Mouse (Mus musculus): Measurements from ENCODE around the gene Ddx3x.
"Not testable (repeated sequence)": the region's sequence is repeated elsewhere in the genome, so short reads cannot be mapped to it uniquely, and the experiment has no call there.

Ddx3x gene

GRCm38 (mm10) chrX:13280409-13281328 is at the start of gene Ddx3x:
Ddx3x (plus strand) TSS chrX:13280970.
- peak; percentile 94 for DNase-seq (ENCODE audit: low read depth, low spot score)

DNA sequence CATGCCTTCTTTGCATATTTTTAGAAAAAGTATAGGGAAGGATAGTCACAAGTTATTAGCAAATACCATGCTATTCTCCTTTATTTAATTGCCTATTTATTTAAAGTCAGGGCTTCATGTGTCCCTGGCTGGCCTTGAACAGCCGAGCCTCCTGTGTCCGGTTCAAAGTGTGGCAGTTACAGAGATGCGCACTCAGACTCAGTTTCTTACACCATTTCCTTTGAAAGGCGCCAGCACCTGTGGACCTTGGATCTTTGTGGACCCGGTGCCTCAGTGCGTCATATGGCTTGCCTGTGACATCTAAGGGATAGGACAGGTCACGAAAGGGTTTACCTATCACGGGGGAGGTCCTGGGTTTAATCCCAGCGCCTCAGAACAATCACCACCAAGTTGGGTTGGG is 49.5 kb upstream of the Ddx3x start:
- DNase-seq (ENCODE audit: low read depth, low spot score) = no peak

GRCm38 (mm10) chrX:13232834-13233233 is 47.9 kb upstream of the Ddx3x start:
- DNase-seq (ENCODE audit: low read depth, low spot score) = not testable (repeated sequence)

DNA sequence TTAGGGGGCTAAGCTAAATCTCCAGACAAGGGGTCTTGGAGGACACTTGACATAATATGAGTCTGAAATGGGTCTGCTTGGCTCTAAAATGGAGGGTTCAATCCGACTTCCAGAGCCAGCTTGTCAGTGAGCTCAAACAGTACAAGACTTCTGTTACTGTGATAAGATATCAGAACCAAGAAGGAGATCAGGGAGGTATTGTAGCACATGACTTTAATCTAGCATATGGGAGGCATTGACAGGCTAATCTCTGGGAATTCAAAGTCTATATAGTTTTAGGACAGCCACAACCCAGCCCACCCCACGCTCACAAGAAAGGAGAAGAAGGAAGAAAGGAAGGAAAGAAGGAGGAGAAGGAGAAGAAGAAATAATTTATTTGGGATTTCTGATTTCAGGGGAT is 47.1 kb upstream of the Ddx3x start:
- DNase-seq (ENCODE audit: low read depth, low spot score) = no peak

- no peak for DNase-seq (ENCODE audit: low read depth, low spot score)
Observed at GRCm38 (mm10) chrX:13234709-13235108, 46.1 kb upstream of the Ddx3x start.

DNA sequence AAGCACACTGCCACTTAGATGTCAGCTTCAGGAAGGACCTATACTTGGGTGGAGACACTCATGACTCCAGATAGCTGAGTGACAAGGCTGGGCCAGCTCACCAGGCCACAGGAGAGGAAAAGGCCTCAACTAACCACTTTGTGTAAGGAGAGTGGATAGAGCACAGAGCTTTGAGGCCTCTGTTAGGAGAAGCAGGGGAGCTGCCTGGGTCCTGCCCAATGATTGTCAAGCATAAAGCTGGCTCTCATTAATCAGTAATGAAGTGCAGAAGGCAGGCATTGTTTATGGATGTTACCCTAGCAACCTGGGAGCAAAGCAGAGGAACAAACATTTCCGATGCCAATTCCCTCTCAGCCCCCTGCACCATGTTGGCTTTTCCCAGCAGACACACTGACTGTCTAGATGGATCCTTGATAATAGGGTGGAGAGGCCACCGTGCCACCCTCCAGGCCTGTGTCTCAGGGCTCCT is 44.6 kb upstream of the Ddx3x start:
- no peak for DNase-seq (ENCODE audit: low read depth, low spot score)

GRCm38 (mm10) chrX:13239455-13239854 is 41.3 kb upstream of the Ddx3x start:
- no peak for DNase-seq (ENCODE audit: low read depth, low spot score)

DNA sequence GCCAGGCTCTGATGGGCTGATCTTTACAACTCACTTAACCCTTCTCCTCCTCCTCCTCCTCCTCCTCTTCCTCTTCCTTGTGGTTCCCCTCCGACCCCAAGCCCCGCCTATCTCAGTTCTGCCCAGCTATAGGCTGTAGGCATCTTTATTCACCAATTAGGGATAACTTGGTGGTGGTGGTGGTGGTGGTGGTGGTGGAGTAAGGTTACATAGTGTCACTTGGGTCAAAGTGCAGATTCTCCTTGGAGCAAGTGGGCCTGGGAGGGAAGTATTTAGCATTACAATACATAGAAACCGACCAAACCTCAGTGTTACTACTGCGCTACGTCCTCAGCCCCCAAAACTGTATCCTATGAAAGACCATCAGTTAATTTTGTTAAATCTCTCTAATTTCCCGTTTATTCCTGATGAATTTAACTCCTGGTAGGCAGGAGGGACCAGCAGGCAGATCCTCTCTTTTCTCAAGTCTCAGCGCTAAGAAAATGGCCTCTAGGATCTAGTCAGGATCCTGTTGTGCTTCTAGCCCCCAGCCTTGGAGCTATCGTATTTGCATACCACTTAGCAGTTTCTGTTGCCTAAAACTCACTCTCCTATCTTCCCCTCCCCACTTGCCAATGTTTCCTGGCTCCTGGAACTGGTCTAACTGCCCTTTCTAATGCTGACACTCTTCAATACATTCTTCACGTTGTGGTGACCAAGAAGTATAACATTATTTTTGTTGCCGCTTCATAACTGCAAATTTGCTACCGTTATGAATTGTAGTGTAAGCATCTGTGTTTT is 39.9 kb upstream of the Ddx3x start:
- no peak for DNase-seq (ENCODE audit: low read depth, low spot score)

DNA sequence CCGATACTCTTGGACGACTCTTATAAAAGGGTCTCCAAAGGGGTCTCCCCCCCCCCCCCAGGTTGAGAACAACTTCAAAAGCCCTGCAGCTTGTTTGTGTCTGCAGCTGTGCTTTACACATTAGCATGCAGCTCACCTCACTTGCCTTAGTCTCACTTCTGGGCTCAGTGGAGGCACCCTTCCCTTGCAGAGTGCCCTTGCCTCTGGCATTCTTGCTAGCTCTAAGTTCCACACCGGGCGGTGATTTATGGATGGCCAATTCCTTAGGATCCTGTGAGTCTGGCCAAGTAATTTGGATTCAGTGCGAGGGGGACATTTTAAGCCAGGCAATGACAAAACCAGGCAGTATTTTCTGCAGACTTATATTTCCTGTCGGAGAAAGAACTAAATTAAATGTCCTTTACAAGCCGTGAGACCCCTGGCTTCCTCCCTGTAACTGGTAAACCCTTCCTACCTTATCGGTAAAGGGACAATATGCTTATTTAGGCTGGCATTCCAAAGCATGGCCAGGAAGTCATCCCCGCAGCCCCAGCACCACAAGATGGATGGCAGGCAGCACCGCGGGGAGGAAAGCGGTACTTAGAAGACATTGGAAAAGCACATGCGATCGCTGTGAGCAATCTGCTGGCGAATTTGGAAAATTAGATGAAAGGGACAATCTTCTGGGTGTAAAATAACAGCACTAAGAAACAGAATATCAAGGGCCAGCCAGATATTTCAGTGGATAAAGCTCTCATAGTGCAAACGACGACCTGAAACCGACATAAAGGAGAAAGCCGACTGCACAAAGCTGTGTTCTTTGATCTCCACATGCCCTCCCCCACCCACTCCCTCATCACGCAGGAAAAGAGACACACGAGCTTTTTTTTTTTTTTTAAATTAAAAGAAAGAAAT is 39.1 kb upstream of the Ddx3x start:
- DNase-seq (ENCODE audit: low read depth, low spot score) = no peak

GRCm38 (mm10) chrX:13242320-13243096 is 38.3 kb upstream of the Ddx3x start:
- peak; percentile 86 for DNase-seq (ENCODE audit: low read depth, low spot score)

DNA sequence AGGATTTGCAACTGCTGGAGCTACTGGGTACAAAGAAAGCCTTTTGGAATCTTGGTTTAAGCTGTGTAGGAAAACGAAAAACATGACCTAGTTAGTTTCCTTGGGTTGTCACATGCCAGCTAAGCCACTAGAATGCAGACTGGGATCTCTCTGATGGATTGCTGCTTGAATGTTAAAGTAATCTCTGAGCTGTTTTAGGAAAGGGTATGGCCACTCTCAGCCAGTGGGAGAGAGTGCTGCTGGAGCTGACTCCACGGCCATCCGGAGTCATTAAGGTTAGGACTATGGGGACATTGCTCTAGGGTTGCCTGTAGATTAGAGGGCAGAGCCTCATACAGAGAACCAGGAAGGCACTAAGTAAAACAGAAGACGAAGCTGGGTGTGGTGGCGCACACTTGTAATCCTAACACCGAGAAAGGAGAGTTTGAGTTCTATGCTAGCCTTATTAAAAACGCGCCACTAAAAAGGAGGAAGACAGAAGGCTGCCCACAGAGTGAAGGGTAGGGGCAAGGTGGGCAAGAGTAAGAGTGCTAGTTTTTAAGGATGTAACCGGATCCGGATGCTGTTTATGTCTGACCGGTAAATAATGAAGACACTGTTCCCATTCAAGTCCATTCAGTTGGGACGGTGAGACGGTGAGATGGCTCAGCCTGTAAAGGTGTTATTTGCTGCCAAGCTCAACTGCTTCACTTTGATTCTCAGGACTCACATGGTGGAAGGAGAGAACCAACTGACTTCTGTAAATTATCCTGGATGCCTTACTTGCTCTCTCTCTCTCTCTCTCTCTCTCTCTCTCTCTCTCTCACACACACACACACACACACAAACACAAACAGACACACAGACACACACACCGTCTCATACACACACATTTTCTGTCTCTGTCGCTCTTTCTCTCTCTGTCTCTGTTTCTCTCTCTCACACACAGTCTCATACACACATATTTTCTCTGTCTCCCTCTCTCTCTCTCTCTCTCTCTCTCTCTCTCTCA is 37.3 kb upstream of the Ddx3x start:
- no peak for DNase-seq (ENCODE audit: low read depth, low spot score)

DNA sequence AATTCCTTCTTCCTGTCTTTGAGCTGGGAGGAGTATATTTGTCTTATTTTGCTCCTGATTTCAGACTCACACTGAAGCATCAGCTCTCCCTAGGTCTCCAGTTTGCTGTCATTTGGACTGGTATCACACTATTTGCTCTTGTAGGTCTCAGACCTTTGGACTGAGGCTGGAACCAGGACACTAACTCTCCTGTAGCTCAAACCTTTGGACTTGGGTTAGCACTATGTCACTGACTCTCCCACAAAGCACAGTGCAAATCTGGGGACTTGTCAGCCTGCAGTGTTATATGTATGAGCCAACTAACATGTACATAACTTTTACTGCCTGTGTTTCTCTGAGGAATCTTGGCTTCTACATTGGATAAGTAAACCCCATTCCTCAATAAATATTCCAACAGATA is 36.2 kb upstream of the Ddx3x start:
- no peak for DNase-seq (ENCODE audit: low read depth, low spot score)

GRCm38 (mm10) chrX:13245027-13245426 is 35.7 kb upstream of the Ddx3x start:
- no peak for DNase-seq (ENCODE audit: low read depth, low spot score)

- DNase-seq (ENCODE audit: low read depth, low spot score) = no peak
Observed at GRCm38 (mm10) chrX:13251683-13252082, 29.1 kb upstream of the Ddx3x start.

DNA sequence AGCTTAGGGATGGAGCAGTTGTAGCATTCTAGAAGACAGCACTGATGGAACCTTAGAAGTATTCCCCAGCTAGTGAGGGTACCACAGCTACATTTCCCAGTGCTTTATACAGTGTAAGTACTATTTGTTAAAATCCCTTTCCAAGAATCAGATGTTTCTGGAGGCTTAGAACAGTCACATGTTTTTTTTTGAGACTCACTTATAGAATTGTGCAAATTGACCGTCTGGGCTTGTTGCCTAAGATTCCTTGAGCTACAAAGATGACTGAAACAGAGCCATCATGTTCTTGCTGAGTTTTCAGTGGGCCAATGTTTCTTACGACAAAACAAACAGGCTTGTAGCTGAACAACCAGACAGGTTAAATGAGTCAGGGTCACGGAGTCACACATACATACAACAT is 26.5 kb upstream of the Ddx3x start:
- DNase-seq (ENCODE audit: low read depth, low spot score) = no peak

GRCm38 (mm10) chrX:13263356-13263755 is 17.4 kb upstream of the Ddx3x start:
- DNase-seq (ENCODE audit: low read depth, low spot score) = no peak

DNA sequence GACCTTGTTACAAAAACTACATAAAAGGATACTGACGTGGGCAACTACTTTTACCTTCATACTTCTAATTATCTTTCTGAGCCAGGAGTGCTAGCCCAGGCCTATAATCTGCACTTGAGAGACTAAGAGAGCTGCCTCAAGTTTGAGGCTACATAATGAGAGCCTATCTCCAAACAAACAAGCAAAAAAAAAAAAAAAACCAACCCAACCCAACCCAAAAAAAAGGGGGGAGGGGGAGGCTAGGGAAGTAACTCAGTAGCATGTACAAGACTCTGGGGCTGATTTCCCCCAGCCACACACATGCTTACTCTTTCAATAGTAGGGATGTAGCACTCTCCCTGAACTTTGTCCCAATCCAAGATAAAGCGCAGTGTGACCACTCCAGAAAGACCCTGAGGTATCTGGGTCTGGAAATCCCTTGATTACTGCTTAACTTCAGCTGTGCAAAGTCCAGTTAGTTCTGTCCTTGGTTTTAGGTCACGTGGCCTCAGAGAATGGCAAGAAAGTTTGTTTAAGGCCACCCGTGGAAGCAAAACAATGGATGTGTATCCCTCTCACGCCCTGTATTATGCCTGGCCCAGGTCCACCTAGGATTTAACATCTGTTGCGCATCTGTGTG is 5.1 kb upstream of the Ddx3x start:
- no peak for DNase-seq (ENCODE audit: low read depth, low spot score)

DNA sequence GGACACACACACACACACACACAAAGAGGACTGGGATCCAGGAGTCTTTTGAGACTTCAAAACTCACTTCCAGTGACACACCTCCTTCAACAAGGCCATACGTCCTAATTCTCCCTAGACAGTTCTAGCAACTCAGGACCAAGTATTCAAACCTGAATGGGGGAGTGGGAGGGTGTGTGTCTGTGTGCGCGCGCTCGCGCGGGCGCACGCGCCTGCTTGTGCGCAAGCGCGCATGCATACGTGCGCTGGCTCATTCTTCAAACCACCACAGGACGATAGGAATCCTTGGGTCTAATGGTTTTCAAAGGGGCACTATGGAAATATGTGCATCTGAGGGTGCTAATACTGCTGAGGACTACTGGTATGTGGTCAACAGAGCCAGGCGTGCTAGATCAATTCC is 1.8 kb upstream of the Ddx3x start:
- no peak for DNase-seq (ENCODE audit: low read depth, low spot score)

DNA sequence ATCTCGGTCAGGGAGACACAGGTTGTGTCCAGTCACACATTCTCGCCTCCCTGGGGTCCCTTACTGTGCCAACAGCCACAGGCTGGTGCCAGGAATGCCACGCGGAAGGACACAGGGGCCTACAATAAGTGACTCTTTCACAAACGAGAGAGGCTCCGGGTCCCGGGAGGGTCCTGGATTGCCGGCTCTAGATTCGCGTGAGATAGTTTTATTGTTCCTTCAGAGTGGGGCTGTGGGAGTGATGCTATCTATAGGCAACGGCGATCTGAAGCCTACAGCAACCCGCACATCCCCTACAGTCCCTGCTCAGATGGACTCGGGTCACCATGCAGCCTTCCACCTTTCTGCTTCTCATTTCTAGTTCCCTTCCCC is 747 bp upstream of the Ddx3x start:
- no peak for DNase-seq (ENCODE audit: low read depth, low spot score)
